Mouse (Mus musculus): ENCODE measurements around the gene Aqp12.
"Not testable (repeated sequence)": the region's sequence is repeated elsewhere in the genome, so short reads cannot be mapped to it uniquely, and the experiment has no call there.

Aqp12 gene

DNA sequence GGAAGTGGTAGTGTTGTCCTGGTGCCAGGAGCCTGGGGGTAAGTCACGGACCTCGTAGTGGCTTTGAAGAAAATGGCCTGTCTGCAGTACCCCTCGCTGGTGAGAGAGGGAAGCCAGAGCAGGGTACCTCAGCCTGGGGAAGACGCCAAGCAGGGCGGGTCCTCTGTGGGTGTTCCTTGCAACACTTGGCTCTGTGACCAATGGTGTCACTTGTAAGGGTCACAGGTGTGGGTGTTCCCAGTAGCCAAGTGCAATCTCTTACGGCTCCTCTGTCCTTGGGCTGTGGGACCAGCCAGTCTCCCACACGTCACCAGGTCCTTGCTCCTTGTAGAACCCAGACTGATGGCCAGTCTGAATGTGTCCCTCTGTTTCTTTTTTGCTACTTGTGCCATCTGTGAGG lies at the start of gene Aqp12:
Gene Aqp12 (plus strand): TSS at position 274 of the 400 bp plus-strand sequence.
- DNase-seq (ENCODE audit: low read depth, low spot score): no peak

DNA sequence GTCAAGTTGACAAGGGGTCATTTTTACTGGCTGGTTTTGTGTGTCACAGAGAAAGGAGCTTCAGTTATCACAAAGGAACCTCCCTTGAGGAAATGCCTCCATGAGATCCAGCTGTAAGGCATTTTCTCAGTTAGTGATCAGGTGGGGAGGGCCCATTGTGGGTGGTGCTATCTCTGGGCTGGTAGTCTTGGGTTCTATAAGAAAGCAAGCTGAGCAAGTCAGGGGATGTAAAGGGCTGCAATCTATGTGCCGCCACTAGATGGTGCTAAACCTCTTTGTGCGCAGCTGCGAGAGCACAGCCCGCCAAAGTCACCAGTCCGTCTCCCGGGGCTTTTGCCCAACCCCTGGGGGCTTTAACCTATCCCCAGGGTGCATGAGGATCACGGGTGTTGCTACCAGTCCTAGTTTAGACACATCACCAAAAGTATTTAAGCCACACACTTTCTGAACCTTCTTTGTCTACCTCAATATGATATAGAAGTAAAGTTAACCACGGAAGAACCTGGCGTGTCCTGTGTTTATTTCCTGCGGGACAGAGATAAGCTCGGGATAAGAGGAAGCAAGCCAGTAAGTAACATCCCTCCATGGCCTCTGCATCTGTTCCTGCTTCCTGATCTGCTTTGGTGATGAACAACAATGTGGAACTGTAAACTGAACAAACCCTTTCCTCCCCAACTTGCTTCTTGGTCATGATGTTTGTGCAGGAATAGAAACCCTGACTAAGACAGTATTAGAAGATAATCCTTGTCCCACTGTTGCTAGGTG lies 49.4 kb upstream of the Aqp12 start:
- not testable (repeated sequence) for DNase-seq (ENCODE audit: low read depth, low spot score)

DNA sequence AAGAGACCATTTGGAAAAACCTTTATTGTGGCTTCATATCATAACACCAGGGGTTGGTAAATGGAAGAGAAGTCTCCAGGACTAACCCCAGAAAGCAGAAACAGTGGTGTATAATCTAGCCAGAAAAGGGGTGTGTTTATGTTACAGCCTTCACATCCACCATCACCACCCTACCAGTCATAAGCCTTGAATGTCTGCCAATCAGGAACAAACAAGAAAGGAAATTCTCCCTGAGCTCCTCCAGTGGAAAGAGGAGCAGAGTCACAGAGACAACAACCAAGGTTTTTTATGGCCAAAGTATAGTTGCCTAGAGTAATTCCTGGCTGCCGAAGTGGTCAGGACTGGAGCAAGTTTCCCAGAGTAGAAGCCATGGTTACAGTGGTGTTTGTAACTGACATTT lies 47.1 kb upstream of the Aqp12 start:
- no peak for DNase-seq (ENCODE audit: low read depth, low spot score)

DNA sequence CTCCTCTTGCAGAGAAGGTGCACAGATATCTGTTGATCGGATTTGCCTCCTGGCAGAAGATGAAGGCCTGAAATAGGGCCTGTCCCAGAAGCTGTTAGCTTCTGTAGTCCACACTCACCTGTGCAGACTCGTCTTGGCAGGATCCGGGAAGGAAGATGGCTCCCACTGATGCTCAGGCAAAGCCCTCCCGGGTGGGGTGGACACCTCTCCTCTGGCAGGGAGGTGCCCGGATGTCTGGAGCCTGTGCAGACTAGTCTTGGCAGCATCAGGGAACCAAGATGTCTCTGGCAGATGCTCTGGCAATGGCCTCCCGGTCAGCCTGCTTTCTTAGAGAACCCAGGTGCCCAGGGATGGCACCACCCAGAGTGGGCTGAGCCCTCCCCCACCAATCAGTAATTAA lies 35.3 kb upstream of the Aqp12 start:
- DNase-seq (ENCODE audit: low read depth, low spot score): not testable (repeated sequence)

DNA sequence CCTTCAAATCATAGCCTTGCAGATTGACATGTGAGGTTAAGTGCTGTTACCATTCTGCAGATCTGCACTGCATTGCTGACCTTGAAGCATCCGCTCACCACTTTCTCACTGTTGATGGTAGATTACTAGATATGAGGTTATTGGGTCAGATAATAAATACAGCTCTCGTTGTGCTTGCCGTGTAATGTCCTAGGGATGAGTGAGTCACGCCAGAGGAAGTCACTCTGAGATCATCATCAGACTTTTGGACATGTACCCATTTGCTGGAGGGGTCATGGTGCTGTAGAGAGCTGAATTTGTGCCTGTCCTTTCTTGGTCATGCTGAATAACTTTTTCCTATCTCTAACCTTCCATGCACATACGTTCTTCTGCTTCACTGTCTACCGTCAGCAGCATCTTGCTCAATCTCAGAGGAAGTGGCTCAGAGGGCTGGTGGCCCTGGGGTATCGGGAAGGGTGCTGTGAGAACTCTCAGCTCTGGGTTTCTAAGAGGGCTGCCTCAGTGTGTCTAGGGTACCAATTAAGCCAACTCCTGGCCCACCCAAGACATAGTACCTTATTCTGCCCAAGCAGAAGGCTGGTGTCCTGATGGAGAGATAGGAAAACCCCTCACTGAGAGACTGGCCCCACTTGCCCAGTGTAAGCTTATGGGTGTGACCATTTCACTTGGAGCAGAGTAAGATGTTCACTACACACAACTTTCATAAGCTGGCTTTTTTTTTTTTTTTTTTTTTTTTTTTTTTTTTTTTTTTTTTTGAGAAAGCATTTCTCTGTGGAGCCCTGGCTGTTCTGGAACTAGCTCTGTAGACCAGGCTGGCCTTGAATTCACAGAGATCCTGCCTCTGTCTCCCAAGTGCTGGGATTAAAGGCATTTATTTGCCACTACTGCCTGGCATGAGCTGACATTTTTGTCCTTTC lies 34.0 kb upstream of the Aqp12 start:
- peak; percentile 13 for DNase-seq (ENCODE audit: low read depth, low spot score)

DNA sequence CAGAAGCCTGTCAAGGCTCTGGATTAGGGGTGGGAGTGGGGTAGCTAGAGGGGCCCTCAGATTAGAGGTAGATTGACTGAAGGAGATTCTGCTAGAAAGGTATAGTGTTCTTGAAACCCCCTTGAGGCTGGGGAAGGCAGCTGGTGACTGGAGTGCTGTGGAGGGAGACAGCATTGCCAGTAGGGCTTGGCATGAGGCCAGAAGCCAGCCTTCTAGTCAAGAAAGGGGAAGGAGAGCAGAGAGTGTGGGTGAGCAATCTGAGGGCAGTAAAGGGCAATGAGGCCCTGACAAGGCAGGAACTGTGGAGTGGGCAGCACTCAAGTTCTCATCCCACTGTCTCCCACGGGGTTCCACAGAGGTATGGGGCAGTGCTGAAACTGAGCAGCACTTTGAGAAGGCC lies 33.3 kb upstream of the Aqp12 start:
- peak; percentile 51 for DNase-seq (ENCODE audit: low read depth, low spot score)

DNA sequence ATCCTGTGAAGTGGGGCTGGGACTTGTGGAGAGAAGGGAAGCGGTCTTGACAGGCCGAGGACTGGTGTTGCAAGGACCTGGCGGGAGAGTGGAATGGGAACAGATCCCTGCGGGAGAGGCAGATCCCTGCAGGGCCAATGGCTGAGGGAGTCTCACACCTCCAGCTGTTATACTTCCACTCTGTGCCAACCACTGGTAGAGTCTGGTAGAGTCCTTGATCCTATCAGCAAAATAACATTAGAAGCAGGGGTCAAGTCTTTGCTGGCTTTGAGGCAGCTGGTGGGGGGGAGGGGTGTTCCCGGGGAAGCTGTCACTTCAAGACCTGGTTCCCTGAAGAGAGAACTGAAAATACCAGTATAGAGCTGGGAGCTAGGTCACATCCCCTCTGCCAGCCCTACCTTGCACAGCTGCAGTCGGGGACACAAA lies 30.0 kb upstream of the Aqp12 start:
- no peak for DNase-seq (ENCODE audit: low read depth, low spot score)

DNA sequence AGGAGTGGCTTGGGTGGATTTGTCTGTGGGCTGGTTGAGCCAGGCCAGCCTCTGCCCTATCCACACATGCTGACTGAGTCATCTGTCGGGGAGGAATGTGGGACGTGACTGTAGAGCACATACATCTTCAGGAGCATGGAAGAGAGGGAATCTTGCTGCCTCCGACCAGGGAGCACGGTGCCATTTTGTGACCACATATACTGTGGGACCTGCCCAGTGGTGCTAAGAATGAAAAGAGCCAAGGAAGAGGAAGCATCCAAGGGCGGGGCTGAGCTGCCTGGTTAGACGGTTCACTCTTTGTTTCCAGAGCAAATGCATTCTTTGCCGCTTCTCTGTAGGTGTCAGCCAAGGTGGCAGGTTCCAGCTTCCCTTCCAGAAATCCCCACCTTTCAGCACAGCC lies 27.5 kb upstream of the Aqp12 start:
- no peak for DNase-seq (ENCODE audit: low read depth, low spot score)

DNA sequence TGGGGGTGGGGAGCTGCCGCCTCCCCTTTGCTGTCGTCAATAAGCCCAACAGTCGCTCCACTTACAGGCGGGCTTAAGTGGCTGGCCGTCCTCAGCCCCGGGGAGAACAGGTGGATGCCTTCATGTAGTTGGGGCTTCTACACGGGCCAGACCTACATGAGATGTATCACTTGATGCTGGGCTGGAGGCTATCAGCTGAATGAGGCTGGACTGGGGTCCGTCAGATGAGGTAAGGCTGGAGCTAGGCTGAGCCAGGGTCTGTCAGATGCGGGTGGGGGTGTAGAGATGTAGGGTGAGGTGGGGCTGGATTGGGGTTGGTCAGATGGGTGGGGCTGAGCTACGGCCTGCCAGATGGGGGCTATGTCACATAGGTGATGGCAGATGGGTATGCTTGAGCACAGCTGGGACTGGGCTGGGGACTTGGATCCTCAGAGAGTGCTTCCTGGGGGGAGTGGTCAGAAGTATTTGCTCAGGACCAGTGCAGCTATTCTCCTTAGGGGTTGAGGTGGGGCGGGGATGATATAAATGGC lies 27.0 kb upstream of the Aqp12 start:
- no peak for DNase-seq (ENCODE audit: low read depth, low spot score)

DNA sequence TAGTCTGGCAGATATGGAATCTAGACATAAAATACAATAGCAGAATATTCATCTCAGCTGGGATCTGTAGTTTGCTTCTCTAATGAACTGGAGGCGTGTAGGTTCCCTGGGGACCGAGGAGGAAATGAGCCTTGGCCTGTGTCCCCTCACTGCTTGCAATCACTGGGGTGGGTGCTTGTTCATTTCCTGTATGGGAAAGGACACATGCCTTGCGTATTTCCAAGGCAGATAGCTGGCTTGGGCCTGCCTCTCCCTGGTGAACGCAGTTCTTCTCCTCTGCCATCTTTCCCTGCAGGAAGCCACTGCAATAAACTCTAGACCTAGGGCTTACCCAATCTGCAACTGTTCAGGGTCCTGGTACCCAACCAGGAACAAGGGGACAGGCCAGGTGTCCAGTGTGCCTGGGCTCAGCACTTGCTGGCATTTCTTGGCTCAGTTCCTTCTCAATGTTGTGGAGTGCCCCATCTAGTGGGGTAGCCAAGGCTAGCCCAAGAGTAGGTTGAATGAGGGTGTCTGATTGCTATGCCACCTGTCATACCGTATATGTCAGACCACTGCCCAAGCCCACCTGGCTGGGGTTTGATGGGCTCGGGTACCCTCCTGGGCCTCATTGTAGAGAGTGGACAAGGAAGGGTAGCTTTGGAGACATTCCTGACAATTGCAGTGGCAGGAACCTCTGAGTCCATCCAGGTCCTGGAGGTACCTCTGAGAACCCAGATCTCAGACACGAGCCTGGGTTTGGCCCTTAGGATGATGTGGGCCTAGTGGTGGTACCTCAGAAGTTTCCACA lies 24.9 kb upstream of the Aqp12 start:
- DNase-seq (ENCODE audit: low read depth, low spot score): peak; percentile 24

DNA sequence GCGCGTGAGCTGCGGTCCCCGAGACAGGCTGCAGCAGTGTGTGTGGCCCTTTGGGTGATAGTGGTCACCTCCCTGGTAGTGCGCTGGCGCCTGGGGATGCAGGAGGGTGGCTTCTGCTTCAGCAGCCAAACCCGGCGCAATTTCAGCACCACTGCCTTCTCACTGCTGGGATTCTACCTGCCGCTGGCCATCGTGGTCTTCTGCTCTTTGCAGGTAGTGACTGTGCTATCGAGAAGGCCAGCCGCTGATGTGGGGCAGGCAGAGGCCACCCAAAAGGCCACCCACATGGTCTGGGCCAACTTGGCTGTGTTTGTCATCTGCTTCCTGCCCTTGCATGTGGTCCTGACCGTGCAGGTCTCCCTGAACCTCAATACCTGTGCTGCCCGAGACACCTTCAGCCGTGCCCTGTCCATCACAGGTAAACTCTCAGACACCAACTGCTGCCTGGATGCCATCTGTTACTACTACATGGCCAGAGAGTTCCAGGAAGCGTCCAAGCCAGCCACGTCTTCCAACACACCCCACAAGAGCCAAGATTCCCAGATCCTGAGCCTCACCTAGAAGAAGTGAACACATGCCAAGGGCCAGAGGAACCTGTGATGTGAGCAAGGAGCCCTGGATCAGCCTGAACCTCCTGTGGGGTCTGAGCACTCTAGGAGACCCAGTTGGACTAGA lies 23.1 kb upstream of the Aqp12 start:
- no peak for DNase-seq (ENCODE audit: low read depth, low spot score)

DNA sequence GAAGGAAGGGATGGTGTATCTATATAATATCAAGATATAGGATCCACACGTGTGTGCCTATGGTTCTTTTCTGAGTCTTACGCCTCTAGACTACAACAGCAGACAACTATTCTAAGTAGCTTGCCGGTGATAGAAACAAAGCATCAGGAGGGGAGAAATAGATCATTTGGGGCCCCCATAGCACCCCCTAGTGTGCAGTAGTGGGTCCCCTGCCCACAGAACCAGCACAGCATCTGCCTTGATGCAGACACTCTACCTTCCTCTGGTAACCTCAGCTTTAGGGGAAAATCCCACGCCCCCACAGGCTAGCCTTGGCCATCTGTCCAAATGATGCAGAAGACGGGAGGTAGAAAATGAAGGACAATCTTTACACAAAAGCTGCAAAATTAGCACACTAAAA lies 21.1 kb upstream of the Aqp12 start:
- no peak for DNase-seq (ENCODE audit: low read depth, low spot score)

DNA sequence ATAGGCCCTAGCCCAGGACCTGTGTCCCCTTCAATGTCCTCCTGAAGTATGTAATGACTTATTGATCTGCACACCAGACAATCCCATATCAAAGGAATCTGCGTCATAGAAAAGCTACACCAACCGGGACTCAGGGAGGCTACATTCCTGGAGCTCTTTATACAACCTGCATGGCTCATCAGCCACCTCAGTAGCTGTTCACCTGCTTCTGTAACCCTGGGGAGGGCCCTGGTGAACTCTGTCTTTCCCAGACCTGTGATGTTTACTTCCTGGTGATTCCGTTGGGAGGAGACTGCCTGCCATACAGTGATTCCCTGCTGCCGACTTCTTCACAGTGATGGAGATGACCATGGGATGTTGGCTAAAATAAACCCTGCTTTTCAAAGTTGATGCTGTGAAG lies 17.2 kb upstream of the Aqp12 start:
- DNase-seq (ENCODE audit: low read depth, low spot score): no peak

DNA sequence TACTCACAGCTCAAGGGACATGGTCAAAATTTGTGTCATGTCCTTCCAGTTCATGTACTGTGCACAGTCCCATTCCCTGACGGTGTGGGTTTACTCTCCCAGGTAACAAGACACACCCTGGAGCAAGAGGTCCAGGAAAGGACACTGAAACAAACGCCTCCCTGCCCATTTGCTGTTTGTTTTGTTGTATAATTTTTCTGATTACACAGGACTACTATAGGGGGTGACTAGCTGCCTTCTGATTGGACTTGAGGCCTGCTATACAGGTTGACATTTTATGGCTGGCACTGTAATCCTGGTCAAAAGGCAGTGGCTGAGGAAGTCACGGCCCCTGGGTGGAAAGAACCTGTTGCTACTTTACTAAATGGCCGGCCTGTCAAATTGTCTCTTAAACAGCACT lies 16.2 kb upstream of the Aqp12 start:
- DNase-seq (ENCODE audit: low read depth, low spot score): no peak

DNA sequence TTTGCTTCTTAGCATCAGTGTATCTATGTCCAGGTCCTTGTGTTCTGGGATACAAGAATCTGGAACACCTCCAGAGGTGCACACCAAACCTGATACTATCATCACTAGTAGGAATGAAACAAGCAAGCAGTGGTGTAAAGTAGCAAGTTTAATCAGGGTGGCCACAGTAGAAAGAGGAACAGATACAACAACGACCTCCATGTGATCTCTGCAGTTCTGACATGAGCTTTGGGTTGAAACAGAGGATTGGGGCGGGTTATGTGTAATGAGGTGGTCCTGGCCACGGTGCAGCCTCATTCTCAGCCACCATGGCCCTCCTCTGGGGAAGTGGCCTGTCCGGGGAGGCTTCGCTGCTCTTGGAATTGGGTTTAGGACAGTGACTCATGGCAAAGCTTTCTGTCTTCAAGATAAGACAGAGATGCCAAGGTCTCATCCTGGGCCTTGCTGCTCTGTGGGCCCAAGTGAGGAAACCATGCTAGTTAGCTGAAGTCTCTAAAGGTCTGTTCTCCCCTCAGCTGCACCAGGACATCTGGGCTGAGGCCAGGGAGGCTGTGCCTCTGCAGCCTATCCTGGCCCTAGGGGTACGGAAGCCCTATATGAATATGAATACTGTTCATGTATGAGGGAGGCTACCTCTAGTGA lies 13.8 kb upstream of the Aqp12 start:
- no peak for DNase-seq (ENCODE audit: low read depth, low spot score)

DNA sequence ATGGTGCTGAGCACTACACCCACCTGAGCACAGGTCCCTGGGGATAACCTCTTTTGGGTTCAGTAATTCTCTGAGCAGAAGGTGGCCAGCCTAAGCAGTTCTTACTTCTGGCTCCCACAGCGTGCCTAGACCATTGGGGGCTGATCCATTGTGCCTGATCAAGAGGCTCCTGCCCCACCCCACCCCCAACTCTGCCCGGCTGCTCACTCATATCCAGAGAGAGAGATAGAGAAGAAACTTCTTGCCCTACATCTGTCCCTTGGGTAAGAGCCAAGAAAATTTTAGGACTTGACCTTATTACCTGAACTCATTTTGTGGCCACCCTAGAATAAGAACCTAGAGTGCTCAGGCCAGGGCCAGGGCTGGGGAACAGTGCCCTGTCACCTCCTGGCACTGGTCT lies 13.3 kb upstream of the Aqp12 start:
- DNase-seq (ENCODE audit: low read depth, low spot score): no peak

DNA sequence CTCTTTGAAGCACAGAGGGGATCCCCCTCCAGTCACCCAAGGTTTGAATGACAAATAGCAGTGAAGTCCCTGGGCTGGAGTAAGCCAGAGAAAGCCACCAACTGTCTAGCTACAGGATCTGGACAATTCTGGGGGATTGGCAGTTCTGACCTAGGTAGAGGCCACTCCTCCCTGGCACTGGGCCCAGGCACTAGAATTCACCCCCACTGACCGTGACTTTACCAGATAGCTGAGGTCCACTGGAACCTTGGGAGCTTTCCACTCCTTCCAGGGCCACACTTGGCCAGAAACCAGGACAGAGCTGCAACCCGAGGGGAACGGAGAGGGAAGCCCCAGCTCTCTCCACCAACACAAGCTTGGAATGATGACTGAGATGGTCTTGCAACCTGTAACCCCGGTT lies 3.1 kb downstream of the Aqp12 start:
- DNase-seq (ENCODE audit: low read depth, low spot score): no peak

DNA sequence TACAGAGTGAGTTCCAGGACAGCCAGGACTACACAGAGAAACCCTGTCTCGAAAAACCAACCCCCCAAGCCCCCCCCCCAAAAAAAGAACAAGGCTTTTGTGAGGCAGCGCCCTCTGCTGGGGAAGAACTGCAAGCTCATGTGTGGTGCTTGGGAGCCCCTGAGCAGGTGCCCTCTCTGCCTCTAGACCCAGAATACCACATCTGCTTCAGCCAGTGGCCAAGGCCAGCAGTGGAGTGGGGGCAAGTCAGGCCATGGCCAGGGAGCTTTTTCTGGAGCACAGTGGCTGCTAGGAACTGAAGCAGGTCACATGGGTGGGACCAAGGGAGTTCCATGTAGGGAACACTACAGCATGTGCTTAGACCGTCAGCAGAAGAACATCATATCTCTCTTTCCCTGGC lies 4.6 kb downstream of the Aqp12 start:
- peak; percentile 4 for DNase-seq (ENCODE audit: low read depth, low spot score)

DNA sequence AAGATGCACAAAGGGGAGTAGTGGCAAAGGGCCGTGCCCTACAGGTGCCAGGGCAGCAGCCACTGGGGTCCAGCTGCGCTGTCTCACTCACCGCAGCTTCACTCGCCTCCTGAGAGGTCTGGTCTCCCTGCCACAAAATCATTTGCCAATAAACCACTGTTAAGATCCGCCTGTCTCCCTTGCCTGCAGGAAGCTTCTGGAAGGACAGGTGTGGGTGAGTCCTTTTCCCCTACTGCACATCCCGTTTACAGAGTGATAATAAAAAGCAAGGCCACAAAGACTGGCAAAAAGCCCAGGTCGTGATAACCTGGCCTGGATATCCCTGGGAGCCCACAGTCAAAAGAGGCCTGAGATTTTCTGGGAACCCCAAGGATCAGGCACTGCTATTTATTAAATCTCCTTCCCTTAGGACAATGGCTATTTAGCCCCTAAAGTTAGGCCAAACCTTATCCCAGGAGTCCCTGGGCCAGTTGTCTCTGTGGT lies 6.0 kb downstream of the Aqp12 start:
- no peak for DNase-seq (ENCODE audit: low read depth, low spot score)

DNA sequence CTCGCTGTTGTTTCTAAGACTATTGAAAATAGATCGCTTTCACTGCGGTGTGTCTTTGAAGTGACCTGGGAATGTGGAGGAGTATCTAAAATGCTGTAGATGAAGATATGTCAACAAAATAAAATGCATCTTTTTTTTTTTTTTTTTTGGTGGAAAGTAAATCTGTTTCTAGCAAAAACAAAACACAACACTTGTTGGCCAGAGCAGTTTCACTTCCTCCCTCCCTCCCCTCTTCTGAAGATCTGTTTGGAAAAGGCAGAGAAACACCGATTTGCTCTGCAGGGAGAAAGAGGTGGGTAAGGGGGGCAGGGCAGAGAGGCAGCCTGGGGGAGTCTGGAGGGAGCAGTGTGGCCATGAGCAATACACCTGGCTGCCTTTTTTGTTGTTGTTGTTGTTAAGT lies 7.2 kb downstream of the Aqp12 start:
- DNase-seq (ENCODE audit: low read depth, low spot score): no peak

DNA sequence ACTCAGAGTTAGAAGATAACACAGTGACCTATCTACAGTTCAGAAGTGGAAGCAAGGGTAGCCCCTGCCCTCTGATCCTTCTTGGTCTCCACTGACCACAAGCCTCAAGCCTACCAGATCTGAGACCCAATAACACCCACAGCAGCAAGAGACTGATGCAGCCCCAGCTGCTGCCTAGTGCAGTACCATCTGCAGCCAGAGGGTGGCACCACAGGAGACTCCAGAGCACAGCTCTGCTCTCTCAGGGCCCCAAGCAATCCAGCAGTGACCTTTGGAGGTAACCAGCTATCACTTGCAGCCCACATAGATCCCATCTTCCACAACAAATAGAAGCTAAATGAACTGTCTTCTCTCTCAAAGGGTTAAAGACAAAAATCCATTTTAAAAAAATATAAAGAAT lies 8.3 kb downstream of the Aqp12 start:
- DNase-seq (ENCODE audit: low read depth, low spot score): peak; percentile 28

Measured in skeletal muscle tissue, adult 2 months (tissue).